ENCODE assay signal across 10 mouse cellular contexts in genomic region chr17:46444839-46445579, GRCm38 (mm10). TPM values are rescaled to one million over a fixed set of nuclear protein-coding genes. Genes with fewer than 3 reads are reported as not detected.
DNase-seq lines count a peak whose midpoint lies in the region; ATAC-seq and TF ChIP-seq lines count a peak whose summit lies in the region.
"Had no signal": no experiment of that assay in that cellular context is flagged by ENCODE, and none has a peak within 500 bp of the region (broad histone marks: within the 10 kb centered on the region; RNA-seq: fewer than 3 reads in every experiment).

No protein-coding gene starts in this region.

- no peak for DNase-seq in gastrocnemius, adult 2 months
- no peak for DNase-seq in gastrocnemius, adult 8-10 months (ENCODE audit: low spot score in 2 of 2)
- no peak for DNase-seq in lung, postnatal 36 days
- no peak for DNase-seq in stomach, postnatal 0 days (ENCODE audit: low spot score)
- no peak for DNase-seq in right cerebral cortex, postnatal 14 days
- DNase-seq in left cerebral cortex, postnatal 25 days (ENCODE audit: low spot score in 2 of 2) = no peak

- peak; percentile 69 for ATAC-seq in lung, embryonic 16.5 days (ENCODE audit: low read depth)
- peak; percentile 33; the same call in 1 of the 2 replicates for ATAC-seq in limb, embryonic 13.5 days (ENCODE audit: low FRiP score, low read depth)
- ATAC-seq in stomach, postnatal 0 days (ENCODE audit: low FRiP score, low TSS enrichment) = 0 out of 2 replicates have a peak, but pooled peaks have one; percentile 11

- H3K9ac ChIP-seq in lung, embryonic 16.5 days (ENCODE audit: low read length) = peak overlapping the region; percentile 59
- peak overlapping the region; percentile 59 for H3K9ac ChIP-seq in limb, embryonic 13.5 days
- 0 out of 2 replicates have a peak overlapping the region, but pooled peaks have one; percentile 41 for H3K9ac ChIP-seq in stomach, postnatal 0 days (ENCODE audit: low read length)

- no peak overlapping the region for H3K27ac ChIP-seq in gastrocnemius, adult 2 months
- H3K27ac ChIP-seq in lung, embryonic 16.5 days (ENCODE audit: low read length) = no peak overlapping the region
- H3K27ac ChIP-seq in limb, embryonic 13.5 days = no peak overlapping the region
- H3K27ac ChIP-seq in stomach, postnatal 0 days (replicated peaks) = no peak overlapping the region

- H3K4me2 ChIP-seq in lung, embryonic 16.5 days (ENCODE audit: low read depth, low read length) = peak overlapping the region; percentile 85
- H3K4me2 ChIP-seq in limb, embryonic 13.5 days (replicated peaks) = peak overlapping the region; percentile 70
- peak overlapping the region; percentile 57 for H3K4me2 ChIP-seq in stomach, postnatal 0 days (replicated peaks; ENCODE audit: low read depth)

- intact Hi-C loops in gastrocnemius, adult 2 months (cut with DNase I) = no loop called here
- intact Hi-C loops in left cerebral cortex, postnatal 25 days (cut with DNase I) = no loop called here

- TF ChIP-seq CTCF in gastrocnemius, adult 2 months (IDR thresholded peaks at IDR 0.05) = no peak
- no peak for TF ChIP-seq CTCF in stomach, postnatal 0 days (IDR thresholded peaks at IDR 0.05; ENCODE audit: low read depth)

- peaks cover 2% of the 10 kb centered on the region; the same call in 1 of the 2 replicates for H3K4me1 ChIP-seq in lung, embryonic 16.5 days (replicated peaks; ENCODE audit: control insufficient read depth, insufficient read depth, low read length)
- peaks cover 14% of the 10 kb centered on the region for H3K4me1 ChIP-seq in limb, embryonic 13.5 days
- no peaks in the 10 kb centered on the region for H3K4me1 ChIP-seq in stomach, postnatal 0 days (replicated peaks; ENCODE audit: control insufficient read depth, insufficient read depth)

- 3% methylated on average over 41 of the region's 50 CpGs for WGBS in lung, embryonic 16.5 days
- under 1% methylated on average over 50 of the region's 50 CpGs for WGBS in limb, embryonic 13.5 days
- 5% methylated on average over 50 of the region's 50 CpGs for WGBS in stomach, postnatal 0 days

- H3K27me3 ChIP-seq in lung, embryonic 16.5 days (ENCODE audit: control insufficient read depth, insufficient read depth, low read depth, low read length) = peaks cover 24% of the 10 kb centered on the region
- H3K27me3 ChIP-seq in limb, embryonic 13.5 days = peaks cover 85% of the 10 kb centered on the region
- H3K27me3 ChIP-seq in stomach, postnatal 0 days (ENCODE audit: control insufficient read depth, insufficient read depth, low read length) = peaks cover 3% of the 10 kb centered on the region; the same call in 1 of the 2 replicates

- no peaks in the 10 kb centered on the region for H3K9me3 ChIP-seq in lung, embryonic 16.5 days (ENCODE audit: control insufficient read depth, low read length)
- no peaks in the 10 kb centered on the region for H3K9me3 ChIP-seq in limb, embryonic 13.5 days
- no peaks in the 10 kb centered on the region for H3K9me3 ChIP-seq in stomach, postnatal 0 days (ENCODE audit: control insufficient read depth, low read length)
- H3K9me3 ChIP-seq: megakaryocyte, embryonic 14.5 days had no signal

- no peaks in the 10 kb centered on the region for H3K36me3 ChIP-seq in lung, embryonic 16.5 days (ENCODE audit: control insufficient read depth, insufficient read depth, low read length)
- no peaks in the 10 kb centered on the region for H3K36me3 ChIP-seq in limb, embryonic 13.5 days
- no peaks in the 10 kb centered on the region for H3K36me3 ChIP-seq in stomach, postnatal 0 days (ENCODE audit: control insufficient read depth, insufficient read depth, low read length)

- peak overlapping the region; percentile 55 for H3K4me3 ChIP-seq in gastrocnemius, adult 2 months
- peak overlapping the region; percentile 51 for H3K4me3 ChIP-seq in lung, embryonic 16.5 days (ENCODE audit: low read length)
- peak overlapping the region; percentile 42 for H3K4me3 ChIP-seq in limb, embryonic 13.5 days
- H3K4me3 ChIP-seq in stomach, postnatal 0 days (ENCODE audit: low read depth, low read length) = peak overlapping the region; percentile 33
- H3K4me3 ChIP-seq: megakaryocyte, embryonic 14.5 days had no signal

- no peak for TF ChIP-seq EP300 in stomach, postnatal 0 days (optimal IDR thresholded peaks at IDR 0.05)

RNA-seq across cellular contexts. Expression of gene Slc22a7, which starts 6.8 kb away (rescaled TPM):
- not detected for total RNA-seq in gastrocnemius, adult 2 months (2021)
- total RNA-seq in gastrocnemius, adult 8-10 months (2022) = not detected
- polyA plus RNA-seq in lung, embryonic 16.5 days (2015; fragmentation: Nextera tagmentation; extraction: Ambion mirVana) = 0.28 TPM in 1 of 2 replicates, not detected in the other
- 0.09 TPM in 1 of 2 replicates, not detected in the other for polyA plus RNA-seq in limb, embryonic 13.5 days (2015; fragmentation: Nextera tagmentation; extraction: Ambion mirVana)
- polyA plus RNA-seq in stomach, postnatal 0 days (2015; fragmentation: Nextera tagmentation; extraction: Ambion mirVana) = not detected in 2 replicates
- under 1 TPM in 1 of 2 experiments, not detected in 1; 0.25 TPM for total RNA-seq in left cerebral cortex, postnatal 25 days (2021)
- polyA plus RNA-seq: C2C12 had no signal

RNA-seq across cellular contexts. Expression of gene Crip3, which starts 16.3 kb away (rescaled TPM):
- under 1 TPM; 0.33 to 0.66 TPM for total RNA-seq in gastrocnemius, adult 2 months (2021)
- 1 to 10 TPM in 1 of 4 experiments, under 1 TPM in 1, not detected in 2; 0.40 to 1.5 TPM for total RNA-seq in gastrocnemius, adult 8-10 months (2022)
- 3.3 and 8.2 TPM in 2 replicates for polyA plus RNA-seq in lung, embryonic 16.5 days (2015; fragmentation: Nextera tagmentation; extraction: Ambion mirVana)
- 0.97 and 1.6 TPM in 2 replicates for polyA plus RNA-seq in limb, embryonic 13.5 days (2015; fragmentation: Nextera tagmentation; extraction: Ambion mirVana)
- 0.23 and 0.24 TPM in 2 replicates for polyA plus RNA-seq in stomach, postnatal 0 days (2015; fragmentation: Nextera tagmentation; extraction: Ambion mirVana)
- 1 to 10 TPM; 6.2 to 6.6 TPM for total RNA-seq in left cerebral cortex, postnatal 25 days (2021)
- polyA plus RNA-seq: C2C12 had no signal

RNA-seq across cellular contexts. Expression of gene Ttbk1, which starts 42.5 kb away (rescaled TPM):
- under 1 TPM; 0.08 to 0.22 TPM for total RNA-seq in gastrocnemius, adult 2 months (2021)
- under 1 TPM; 0.05 to 0.16 (median 0.08) TPM for total RNA-seq in gastrocnemius, adult 8-10 months (2022)
- polyA plus RNA-seq in lung, embryonic 16.5 days (2015; fragmentation: Nextera tagmentation; extraction: Ambion mirVana) = 0.03 and 0.05 TPM in 2 replicates
- polyA plus RNA-seq in limb, embryonic 13.5 days (2015; fragmentation: Nextera tagmentation; extraction: Ambion mirVana) = 0.15 and 0.18 TPM in 2 replicates
- polyA plus RNA-seq in stomach, postnatal 0 days (2015; fragmentation: Nextera tagmentation; extraction: Ambion mirVana) = 0.13 and 0.15 TPM in 2 replicates
- total RNA-seq in left cerebral cortex, postnatal 25 days (2021) = 100 to 1,000 TPM; 133 to 141 TPM

RNA-seq across cellular contexts. Expression of gene Dnph1, which starts 51.5 kb away (rescaled TPM):
- 1 to 10 TPM; 5.2 to 5.7 TPM for total RNA-seq in gastrocnemius, adult 2 months (2021)
- total RNA-seq in gastrocnemius, adult 8-10 months (2022) = 1 to 10 TPM; 5.2 to 8.5 (median 7.1) TPM
- 33.4 and 37.2 TPM in 2 replicates for polyA plus RNA-seq in lung, embryonic 16.5 days (2015; fragmentation: Nextera tagmentation; extraction: Ambion mirVana)
- polyA plus RNA-seq in limb, embryonic 13.5 days (2015; fragmentation: Nextera tagmentation; extraction: Ambion mirVana) = 40.4 and 41.7 TPM in 2 replicates
- polyA plus RNA-seq in stomach, postnatal 0 days (2015; fragmentation: Nextera tagmentation; extraction: Ambion mirVana) = 23.8 and 24.7 TPM in 2 replicates
- 1 to 10 TPM; 3.2 to 3.6 TPM for total RNA-seq in left cerebral cortex, postnatal 25 days (2021)

Comparison
In these comparisons a context has a peak if more than half of its experiments do, and no peak if none do; other contexts are left out.
1. ATAC-seq: peak in every context shown above with its lines; median percentile 69 in lung, embryonic 16.5 days; 33 in limb, embryonic 13.5 days; 11 in stomach, postnatal 0 days.
2. RNA of gene Ttbk1, which starts 42.5 kb away (total RNA-seq): 133 to 141 TPM in left cerebral cortex, postnatal 25 days; 0.08 to 0.22 TPM in gastrocnemius, adult 2 months and 0.05 to 0.16 TPM in gastrocnemius, adult 8-10 months; every median in the first group is over 100 times any median in the second.
3. Peak in every context shown above with its lines, with median percentiles within 50 percentile points of each other: H3K4me3 ChIP-seq, H3K4me2 ChIP-seq and H3K9ac ChIP-seq.